ENCODE assay signal across 9 mouse cellular contexts in genomic region chr9:84343435-84344095, GRCm38 (mm10).
A peak's percentile ranks its signal among the peaks of the same experiment; 100 is the strongest.
DNase-seq lines count a peak whose midpoint lies in the region; ATAC-seq and TF ChIP-seq lines count a peak whose summit lies in the region.
"Had no signal": no experiment of that assay in that cellular context is flagged by ENCODE, and none has a peak within 500 bp of the region (broad histone marks: within the 10 kb centered on the region; RNA-seq: fewer than 3 reads in every experiment).

No protein-coding gene starts in this region.

- no peak overlapping the region for H3K4me3 ChIP-seq in ES-Bruce4 (ENCODE audit: low read depth, low read length)
- no peak overlapping the region for H3K4me3 ChIP-seq in forebrain, embryonic 16.5 days (replicated peaks; ENCODE audit: low read length)
- no peak overlapping the region for H3K4me3 ChIP-seq in hindbrain, embryonic 10.5 days
- no peak overlapping the region for H3K4me3 ChIP-seq in layer of hippocampus, adult 2 months
- H3K4me3 ChIP-seq in neural tube, embryonic 15.5 days (replicated peaks), result no peak overlapping the region
- H3K4me3 ChIP-seq: erythroblast, embryonic 14.5 days had no signal

- TF ChIP-seq EP300 in ES-Bruce4 (IDR thresholded peaks at IDR 0.05; ENCODE audit: insufficient read depth, low read depth, low read length), result no peak

- H3K27ac ChIP-seq in ES-Bruce4 (ENCODE audit: insufficient read depth, low read length), result no peak overlapping the region
- no peak overlapping the region for H3K27ac ChIP-seq in forebrain, embryonic 16.5 days (ENCODE audit: low read length)
- no peak overlapping the region for H3K27ac ChIP-seq in hindbrain, embryonic 10.5 days
- H3K27ac ChIP-seq in layer of hippocampus, adult 2 months, result no peak overlapping the region
- no peak overlapping the region for H3K27ac ChIP-seq in neural tube, embryonic 15.5 days (replicated peaks)

- TF ChIP-seq POLR2A in ES-Bruce4 (IDR thresholded peaks at IDR 0.05; ENCODE audit: insufficient read depth, low read length), result no peak

- H3K9ac ChIP-seq in ES-Bruce4 (ENCODE audit: low read depth, poor library complexity, severe bottlenecking), result no peak overlapping the region
- no peak overlapping the region for H3K9ac ChIP-seq in forebrain, embryonic 16.5 days (replicated peaks; ENCODE audit: low read depth, low read length)
- no peak overlapping the region for H3K9ac ChIP-seq in neural tube, embryonic 15.5 days (replicated peaks)

- TF ChIP-seq CTCF in ES-Bruce4 (IDR thresholded peaks at IDR 0.05; ENCODE audit: low read depth, low read length), result peak; percentile 69
- peak; percentile 78 for TF ChIP-seq CTCF in layer of hippocampus, adult 2 months (conservative IDR thresholded peaks at IDR 0.05)

- no peaks in the 10 kb centered on the region for H3K27me3 ChIP-seq in ES-Bruce4 (ENCODE audit: control insufficient read depth, insufficient read depth, low read length, poor library complexity, severe bottlenecking)
- no peaks in the 10 kb centered on the region for H3K27me3 ChIP-seq in forebrain, embryonic 16.5 days (replicated peaks; ENCODE audit: control insufficient read depth, insufficient read depth, low read length)
- no peaks in the 10 kb centered on the region for H3K27me3 ChIP-seq in hindbrain, embryonic 10.5 days (ENCODE audit: insufficient read depth, poor library complexity, severe bottlenecking)
- H3K27me3 ChIP-seq in neural tube, embryonic 15.5 days (replicated peaks), result no peaks in the 10 kb centered on the region

- whole genome bisulfite sequencing in forebrain, embryonic 16.5 days, result 14% methylated on average over 7 of the region's 7 CpGs
- WGBS in hindbrain, embryonic 10.5 days, result 19% methylated on average over 7 of the region's 7 CpGs
- 10% methylated on average over 7 of the region's 7 CpGs for WGBS in neural tube, embryonic 15.5 days

- H3K4me1 ChIP-seq in ES-Bruce4 (ENCODE audit: control insufficient read depth, insufficient read depth, low read length), result no peaks in the 10 kb centered on the region
- no peaks in the 10 kb centered on the region for H3K4me1 ChIP-seq in forebrain, embryonic 16.5 days (replicated peaks; ENCODE audit: control insufficient read depth, insufficient read depth, low read length)
- peaks cover 4% of the 10 kb centered on the region; the same call in 1 of the 2 replicates for H3K4me1 ChIP-seq in hindbrain, embryonic 10.5 days (replicated peaks)
- H3K4me1 ChIP-seq in neural tube, embryonic 15.5 days, result no peaks in the 10 kb centered on the region

- H3K4me2 ChIP-seq in forebrain, embryonic 16.5 days (ENCODE audit: low read length), result no peak overlapping the region
- H3K4me2 ChIP-seq in neural tube, embryonic 15.5 days, result no peak overlapping the region

- H3K36me3 ChIP-seq in ES-Bruce4 (ENCODE audit: control insufficient read depth, insufficient read depth, low read length, poor library complexity, severe bottlenecking), result no peaks in the 10 kb centered on the region
- no peaks in the 10 kb centered on the region for H3K36me3 ChIP-seq in forebrain, embryonic 16.5 days (ENCODE audit: control insufficient read depth, insufficient read depth)
- no peaks in the 10 kb centered on the region for H3K36me3 ChIP-seq in hindbrain, embryonic 10.5 days
- no peaks in the 10 kb centered on the region for H3K36me3 ChIP-seq in neural tube, embryonic 15.5 days

- no peaks in the 10 kb centered on the region for H3K9me3 ChIP-seq in ES-Bruce4 (replicated peaks; ENCODE audit: control insufficient read depth, insufficient read depth, low read length, poor library complexity, severe bottlenecking)
- no peaks in the 10 kb centered on the region for H3K9me3 ChIP-seq in forebrain, embryonic 16.5 days (ENCODE audit: control insufficient read depth, low read length)
- no peaks in the 10 kb centered on the region for H3K9me3 ChIP-seq in hindbrain, embryonic 10.5 days
- H3K9me3 ChIP-seq in neural tube, embryonic 15.5 days (replicated peaks), result no peaks in the 10 kb centered on the region

- peak; percentile 37 for DNase-seq in c-Kit-positive CD71-positive TER-119-positive erythroid progenitor cells, embryonic 14.5 days (ENCODE audit: low spot score)
- peak; percentile 87 for DNase-seq in hindbrain, embryonic 10.5 days (ENCODE audit: low spot score)
- peak; percentile 54 to 76 for DNase-seq in layer of hippocampus, adult 2 months (ENCODE audit: low spot score in 2 of 2)
- peak; percentile 48 to 53 for DNase-seq in lung, adult 18-20 months
- DNase-seq in testis, postnatal 10 days (ENCODE audit: low spot score), result peak; percentile 84

- peak; percentile 98 for ATAC-seq in forebrain, embryonic 16.5 days
- ATAC-seq in neural tube, embryonic 15.5 days (ENCODE audit: low FRiP score), result peak; percentile 96

Comparison
In these comparisons a context has a peak if more than half of its experiments do, and no peak if none do; other contexts are left out.
1. DNase-seq: peak in every context shown above with its lines; median percentile 87 in hindbrain, embryonic 10.5 days; 84 in testis, postnatal 10 days; 65 in layer of hippocampus, adult 2 months; 50 in lung, adult 18-20 months; 37 in c-Kit-positive CD71-positive TER-119-positive erythroid progenitor cells, embryonic 14.5 days.